Mouse (Mus musculus) urinary bladder, postnatal 25 days (tissue): ENCODE measurements around the gene Sulf2.

ENCODE experiments used
- DNase-seq: peaks from one replicate; pipeline ENCODE4 v3.0.0; 2022; ENCODE audit warnings: low spot score

The Sulf2 gene

GRCm38 (mm10) chr2:166150584-166150983, 4.9 kb downstream of the Sulf2 start:
- DNase-seq = no peak

GRCm38 (mm10) chr2:166149482-166149881, 6.0 kb downstream of the Sulf2 start:
- DNase-seq = no peak

- DNase-seq = no peak
Measured at GRCm38 (mm10) chr2:166148672-166149332, 6.7 kb downstream of the Sulf2 start.

- DNase-seq = no peak
Measured at GRCm38 (mm10) chr2:166147930-166148651, 7.4 kb downstream of the Sulf2 start.

DNA sequence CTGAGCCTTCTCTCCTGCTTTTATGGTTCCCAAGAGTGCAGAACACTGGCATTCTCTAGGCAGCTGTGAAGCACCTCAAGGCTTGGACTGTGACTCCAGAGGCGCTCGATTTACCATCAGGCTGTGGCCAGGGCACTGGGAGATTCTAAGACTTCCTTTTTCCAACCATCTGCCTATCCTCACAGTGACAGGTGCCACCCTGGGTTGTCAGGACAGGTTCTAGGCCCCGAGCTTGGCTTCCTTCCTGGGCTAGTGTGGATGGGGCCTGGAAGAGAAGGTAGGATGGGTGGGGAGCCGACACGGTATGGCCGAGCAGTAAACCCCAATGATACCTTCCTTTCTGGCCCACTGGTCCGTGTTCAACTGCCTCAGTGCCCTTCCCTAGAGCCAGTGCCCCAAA, 9.0 kb downstream of the Sulf2 start:
- no peak for DNase-seq

GRCm38 (mm10) chr2:166145031-166145430, 10.4 kb downstream of the Sulf2 start:
- no peak for DNase-seq

GRCm38 (mm10) chr2:166143871-166144270, 11.6 kb downstream of the Sulf2 start:
- DNase-seq = no peak

DNA sequence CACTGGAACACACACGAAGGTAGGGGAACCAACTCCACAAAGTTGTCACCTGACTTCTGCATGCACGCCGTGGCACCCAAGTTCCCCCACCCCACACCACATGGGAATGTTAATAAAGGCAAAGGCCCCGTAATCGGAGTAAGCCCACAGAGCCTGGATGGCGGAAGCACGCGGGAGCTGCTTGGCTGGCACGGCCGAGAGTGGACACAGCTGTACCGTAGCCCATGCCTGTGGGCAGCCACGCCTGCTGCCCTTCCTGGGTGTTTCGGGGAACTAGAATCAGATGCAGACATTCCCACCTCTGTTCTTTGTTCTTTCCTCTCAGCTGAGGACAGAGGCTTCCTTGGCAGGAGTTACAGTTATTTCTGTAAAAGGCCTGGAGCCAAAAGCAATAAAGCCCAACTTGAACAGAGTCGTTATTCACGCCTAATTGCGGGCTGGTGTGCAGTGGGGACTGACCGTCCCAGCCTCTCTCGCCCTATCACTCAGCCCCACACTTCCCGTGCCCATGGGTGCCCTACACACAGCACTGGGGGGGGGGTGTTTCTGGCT, 12.8 kb downstream of the Sulf2 start:
- no peak for DNase-seq

GRCm38 (mm10) chr2:166141910-166142309, 13.6 kb downstream of the Sulf2 start:
- no peak for DNase-seq

DNA sequence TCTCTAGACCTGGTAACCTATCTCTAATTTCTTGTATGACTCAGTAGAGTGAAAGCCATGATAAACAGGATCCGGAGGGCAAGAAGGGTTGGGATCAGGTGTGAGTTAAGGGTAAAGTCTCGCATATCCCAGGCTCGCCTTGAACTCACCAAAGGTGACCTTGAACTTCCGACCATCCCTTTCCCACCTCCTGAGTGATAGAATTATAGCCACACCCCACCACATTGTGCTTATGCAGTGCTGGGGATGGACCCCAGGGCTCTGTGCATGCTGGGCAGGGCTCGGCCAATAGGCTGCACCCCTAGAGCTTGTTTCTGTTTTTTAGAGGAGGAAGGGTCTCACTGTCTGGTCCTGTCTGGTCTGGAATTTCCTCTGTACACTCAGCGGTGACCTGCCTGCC, 14.4 kb downstream of the Sulf2 start:
- DNase-seq = no peak

DNA sequence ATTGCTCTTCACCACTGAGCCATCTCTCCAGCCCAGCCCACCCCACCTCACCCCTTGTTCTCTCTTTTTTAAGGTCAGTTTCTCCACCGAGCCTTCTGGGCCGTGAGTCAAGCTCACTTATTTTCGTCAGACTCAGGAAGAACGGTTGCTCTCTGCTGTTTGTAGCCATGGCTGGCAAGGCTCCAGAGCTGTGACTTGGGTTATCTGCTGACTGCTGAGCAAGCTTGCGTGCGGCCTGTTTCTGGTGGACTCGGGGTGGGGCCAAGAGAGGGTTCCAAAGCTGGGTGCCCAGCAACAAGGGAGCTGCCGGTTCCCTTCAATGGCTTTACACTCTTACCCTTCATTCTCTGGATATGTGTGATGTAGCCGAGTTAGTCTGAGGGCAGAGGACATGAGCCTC, 15.0 kb downstream of the Sulf2 start:
- peak; percentile 56 for DNase-seq

- DNase-seq = no peak
Measured at GRCm38 (mm10) chr2:166138308-166138707, 17.2 kb downstream of the Sulf2 start.

DNA sequence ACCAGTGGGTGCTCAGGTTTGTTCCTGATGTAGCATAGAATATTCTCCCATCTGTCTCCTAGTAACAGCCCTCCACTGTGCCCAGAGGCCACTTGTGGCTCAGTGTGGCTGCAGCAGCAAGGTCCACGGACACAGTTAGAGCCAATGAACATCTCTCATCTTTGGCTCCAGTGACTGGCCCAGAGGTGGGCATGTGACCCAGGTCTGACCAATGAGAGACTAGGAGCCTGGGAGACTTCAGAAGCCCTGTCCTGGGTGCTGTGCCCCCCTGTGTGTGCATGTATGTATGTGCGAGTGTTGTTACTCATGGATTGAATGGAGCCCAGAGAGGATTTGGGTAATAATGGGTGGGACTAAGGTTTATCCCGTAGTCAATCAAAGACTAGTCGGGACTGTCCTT, 18.0 kb downstream of the Sulf2 start:
- DNase-seq = no peak

DNA sequence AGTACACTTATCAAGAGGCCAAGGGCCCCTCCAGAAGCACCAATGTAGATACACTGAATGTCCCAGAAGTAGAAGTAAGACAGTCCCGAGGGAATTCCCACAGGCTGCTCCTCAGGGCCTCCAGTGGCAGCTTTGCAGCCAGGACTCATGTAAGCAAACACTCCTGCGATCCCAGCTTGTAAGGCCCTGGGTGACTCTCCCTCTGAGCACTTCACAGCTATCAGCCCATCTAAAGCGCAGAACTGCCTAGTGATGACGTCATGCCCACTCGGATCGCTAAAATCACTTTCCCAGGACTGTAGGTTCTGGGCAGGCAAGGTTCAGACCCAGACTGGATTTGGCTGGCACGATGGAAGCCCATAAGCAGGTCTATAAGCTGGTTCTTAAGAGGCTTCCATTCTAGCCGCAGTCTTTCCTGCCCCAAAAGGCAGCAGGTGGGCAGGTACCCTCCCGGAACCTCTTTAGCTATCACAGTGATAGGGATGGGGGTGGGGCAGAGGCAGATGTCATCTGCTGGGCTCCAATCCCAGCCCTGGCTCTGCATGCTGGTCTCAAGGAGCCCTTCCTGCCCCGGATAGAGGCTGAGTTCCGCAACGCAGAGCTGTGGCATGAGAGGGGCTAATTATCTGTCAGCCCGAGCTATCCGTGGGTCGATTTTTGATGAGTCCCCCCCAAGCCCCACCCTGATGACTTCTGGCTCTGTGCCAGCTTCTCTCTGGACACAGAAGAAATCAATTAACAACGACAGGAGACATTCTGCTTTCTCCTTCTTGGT, 19.6 kb downstream of the Sulf2 start:
- no peak for DNase-seq

GRCm38 (mm10) chr2:166128756-166129155, 26.7 kb downstream of the Sulf2 start:
- DNase-seq = no peak

GRCm38 (mm10) chr2:166128032-166128431, 27.4 kb downstream of the Sulf2 start:
- DNase-seq = no peak

DNA sequence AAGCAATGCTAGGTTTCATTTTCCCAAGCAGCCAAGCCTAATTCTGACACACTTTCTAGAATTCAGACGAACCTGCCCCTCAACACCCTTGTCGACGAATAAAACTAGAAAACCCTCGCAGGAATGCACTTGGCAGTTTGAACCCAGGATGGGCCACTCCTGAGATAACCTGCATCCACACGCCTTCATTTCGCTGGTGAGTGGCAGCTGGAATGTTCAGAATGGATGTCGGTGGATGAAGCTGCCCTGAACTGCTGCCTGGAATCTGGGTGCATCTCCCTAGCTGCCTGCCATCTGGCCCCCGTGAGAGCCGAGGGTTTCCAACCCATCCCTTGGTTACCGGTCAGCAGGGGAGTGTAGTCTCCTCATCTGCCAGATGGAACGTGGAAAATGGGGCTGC, 29.1 kb downstream of the Sulf2 start:
- DNase-seq = peak; percentile 36

- DNase-seq = no peak
Measured at GRCm38 (mm10) chr2:166125492-166126252, 29.8 kb downstream of the Sulf2 start.

- no peak for DNase-seq
Measured at GRCm38 (mm10) chr2:166125033-166125432, 30.4 kb downstream of the Sulf2 start.

DNA sequence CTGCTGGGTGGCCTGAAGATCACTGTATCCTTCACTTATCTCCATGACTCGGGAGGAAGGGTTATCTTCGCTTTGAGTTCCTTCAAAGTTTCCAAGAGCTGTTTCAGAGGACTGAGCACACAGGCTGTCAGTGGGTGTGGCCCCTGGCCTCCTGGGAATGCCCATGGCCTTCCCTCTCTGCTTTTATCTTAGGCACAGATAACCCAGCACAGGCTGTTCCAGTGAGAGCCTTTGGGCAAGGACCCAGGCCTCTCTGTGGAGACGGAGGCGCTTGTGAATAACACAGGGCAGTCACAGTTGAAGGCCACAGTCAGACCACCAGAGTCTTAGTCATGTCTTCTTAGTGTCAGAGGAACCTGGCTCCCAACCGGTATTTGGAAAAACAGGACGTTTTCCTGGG, 32.7 kb downstream of the Sulf2 start:
- DNase-seq = no peak

- no peak for DNase-seq
Measured at GRCm38 (mm10) chr2:166121681-166122355, 33.6 kb downstream of the Sulf2 start.
